ENCODE assay signal across 31 mouse cellular contexts in the genomic region with DNA sequence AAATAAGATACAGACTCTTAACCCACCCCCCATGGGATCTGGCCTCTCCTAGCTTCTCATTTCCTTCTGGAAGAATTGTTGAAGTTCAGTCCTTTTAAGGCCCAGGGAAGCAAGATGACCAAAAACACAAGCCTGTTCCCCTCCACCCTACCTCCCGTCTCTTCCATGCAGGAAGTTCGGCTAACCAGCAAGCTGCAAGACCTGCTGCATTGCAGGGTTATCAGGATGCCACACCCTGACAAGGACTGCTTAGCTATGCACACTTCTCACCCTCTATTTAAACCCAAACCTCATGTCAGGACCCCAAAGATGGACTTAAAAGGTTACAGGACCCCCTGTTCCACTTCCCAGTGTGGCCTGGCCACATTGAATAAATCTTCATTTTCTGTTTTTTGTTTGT.
DNase-seq lines count a peak whose midpoint lies in the region; ATAC-seq and TF ChIP-seq lines count a peak whose summit lies in the region.
"Had no signal": no experiment of that assay in that cellular context is flagged by ENCODE, and none has a peak within 500 bp of the region (broad histone marks: within the 10 kb centered on the region; RNA-seq: fewer than 3 reads in every experiment).

No protein-coding gene starts in this region.

- DNase-seq in kidney, adult 2 months = peak; percentile 14
- no peak for DNase-seq in kidney, adult 18-20 months
- DNase-seq in spleen, postnatal 10 days (ENCODE audit: low spot score in 2 of 2) = peak; percentile 43 to 59
- no peak for DNase-seq in spleen, postnatal 4 days (ENCODE audit: low spot score in 2 of 2)
- peak; percentile 6 for DNase-seq in urinary bladder, postnatal 25 days (ENCODE audit: low spot score)
- DNase-seq in urinary bladder, adult 18-20 months (ENCODE audit: low spot score in 2 of 2) = no peak
- DNase-seq in testis, postnatal 14 days (ENCODE audit: low spot score) = peak; percentile 22
- no peak for DNase-seq in midbrain, postnatal 0 days (ENCODE audit: low spot score)
- DNase-seq: adrenal gland, postnatal 14 days; cerebellum, adult 11-12 months; cerebellum, adult 9-11 months; gastrocnemius, postnatal 36 days; heart, postnatal 4 days; lung, adult 18-20 months; right cerebral cortex, postnatal 4 days had no signal

- no peak for TF ChIP-seq POLR2A in kidney, adult 2 months (IDR thresholded peaks at IDR 0.05; ENCODE audit: low read depth, low read length)

- no peak overlapping the region for H3K4me2 ChIP-seq in midbrain, postnatal 0 days (ENCODE audit: low read depth, low read length, poor library complexity, severe bottlenecking)
- H3K4me2 ChIP-seq: embryonic facial prominence, embryonic 13.5 days; forebrain, embryonic 15.5 days; heart, embryonic 12.5 days; hindbrain, embryonic 13.5 days; limb, embryonic 13.5 days; liver, embryonic 11.5 days; midbrain, embryonic 15.5 days; neural tube, embryonic 13.5 days had no signal

- no peaks in the 10 kb centered on the region for H3K27me3 ChIP-seq in kidney, adult 2 months (replicated peaks; ENCODE audit: control insufficient read depth, insufficient read depth, low read length)
- no peaks in the 10 kb centered on the region for H3K27me3 ChIP-seq in midbrain, postnatal 0 days (ENCODE audit: insufficient read depth, low read length)

- H3K9me3 ChIP-seq in midbrain, postnatal 0 days (ENCODE audit: low read length) = no peaks in the 10 kb centered on the region
- H3K9me3 ChIP-seq: embryonic facial prominence, embryonic 13.5 days; forebrain, embryonic 15.5 days; heart, embryonic 12.5 days; limb, embryonic 13.5 days; midbrain, embryonic 10.5 days; midbrain, embryonic 15.5 days; neural tube, embryonic 13.5 days had no signal

- no peaks in the 10 kb centered on the region for H3K4me1 ChIP-seq in kidney, adult 2 months (ENCODE audit: control insufficient read depth, insufficient read depth, low read length)
- no peaks in the 10 kb centered on the region for H3K4me1 ChIP-seq in midbrain, postnatal 0 days (ENCODE audit: insufficient read depth, low read length)

- 72% methylated on average over 2 of the region's 2 CpGs for WGBS in kidney, adult 2 months
- WGBS in midbrain, postnatal 0 days = 88% methylated on average over 2 of the region's 2 CpGs

- ATAC-seq in midbrain, postnatal 0 days (ENCODE audit: low FRiP score) = no peak
- ATAC-seq: forebrain, embryonic 15.5 days; lung, postnatal 0 days; midbrain, embryonic 15.5 days; Patski had no signal

- no peak for TF ChIP-seq CTCF in kidney, adult 2 months (conservative IDR thresholded peaks at IDR 0.05; ENCODE audit: insufficient read depth, insufficient read length, low read depth, low read length)
- TF ChIP-seq CTCF in midbrain, postnatal 0 days (IDR thresholded peaks at IDR 0.05) = no peak

- H3K36me3 ChIP-seq in kidney, adult 2 months (ENCODE audit: control insufficient read depth, insufficient read depth, low read length) = no peaks in the 10 kb centered on the region
- no peaks in the 10 kb centered on the region for H3K36me3 ChIP-seq in midbrain, postnatal 0 days (ENCODE audit: insufficient read depth, low read length)
- H3K36me3 ChIP-seq: embryonic facial prominence, embryonic 13.5 days; forebrain, embryonic 10.5 days; forebrain, embryonic 15.5 days; G1E; heart, embryonic 12.5 days; hindbrain, embryonic 13.5 days; limb, embryonic 13.5 days; midbrain, embryonic 10.5 days; midbrain, embryonic 15.5 days; neural tube, embryonic 13.5 days had no signal

- H3K9ac ChIP-seq in midbrain, postnatal 0 days (replicated peaks; ENCODE audit: low read length, poor library complexity, severe bottlenecking) = no peak overlapping the region
- H3K9ac ChIP-seq: embryonic facial prominence, embryonic 13.5 days; forebrain, embryonic 15.5 days; heart, embryonic 12.5 days; hindbrain, embryonic 13.5 days; limb, embryonic 13.5 days; midbrain, embryonic 15.5 days; neural tube, embryonic 13.5 days had no signal

- no peak overlapping the region for H3K4me3 ChIP-seq in kidney, adult 2 months (ENCODE audit: insufficient read depth, low read depth, low read length)
- no peak overlapping the region for H3K4me3 ChIP-seq in midbrain, postnatal 0 days (ENCODE audit: low read depth, low read length)
- H3K4me3 ChIP-seq: embryonic facial prominence, embryonic 13.5 days; forebrain, embryonic 10.5 days; forebrain, embryonic 15.5 days; heart, adult 2 months; heart, embryonic 12.5 days; hindbrain, embryonic 13.5 days; limb, embryonic 13.5 days; midbrain, embryonic 10.5 days; midbrain, embryonic 15.5 days; myocyte; neural tube, embryonic 13.5 days had no signal

- H3K27ac ChIP-seq in kidney, adult 2 months (ENCODE audit: insufficient read depth, low read depth, low read length) = no peak overlapping the region
- no peak overlapping the region for H3K27ac ChIP-seq in midbrain, postnatal 0 days (ENCODE audit: low read depth, low read length)
- H3K27ac ChIP-seq: embryonic facial prominence, embryonic 13.5 days; forebrain, embryonic 10.5 days; forebrain, embryonic 15.5 days; heart, adult 2 months; hindbrain, embryonic 13.5 days; limb, embryonic 13.5 days; macrophage; midbrain, embryonic 10.5 days; midbrain, embryonic 15.5 days; neural tube, embryonic 13.5 days had no signal

Comparison
In these comparisons a context has a peak if more than half of its experiments do, and no peak if none do; other contexts are left out.
1. DNase-seq: peak in kidney, adult 2 months (single experiment), spleen, postnatal 10 days (2 of 2), urinary bladder, postnatal 25 days (single experiment) and testis, postnatal 14 days (single experiment); none in kidney, adult 18-20 months (single experiment), spleen, postnatal 4 days (0 of 2), urinary bladder, adult 18-20 months (0 of 2) and midbrain, postnatal 0 days (single experiment).